Mouse (Mus musculus) heart, adult 11 months (tissue): ENCODE results near the gene Trim11.
"Not testable (repeated sequence)": the region's sequence is repeated elsewhere in the genome, so short reads cannot be mapped to it uniquely, and the experiment has no call there.

ENCODE experiments used
- DNase-seq: peaks from one replicate; pipeline ENCODE4 v3.0.0; 2022

The Trim11 gene

DNA sequence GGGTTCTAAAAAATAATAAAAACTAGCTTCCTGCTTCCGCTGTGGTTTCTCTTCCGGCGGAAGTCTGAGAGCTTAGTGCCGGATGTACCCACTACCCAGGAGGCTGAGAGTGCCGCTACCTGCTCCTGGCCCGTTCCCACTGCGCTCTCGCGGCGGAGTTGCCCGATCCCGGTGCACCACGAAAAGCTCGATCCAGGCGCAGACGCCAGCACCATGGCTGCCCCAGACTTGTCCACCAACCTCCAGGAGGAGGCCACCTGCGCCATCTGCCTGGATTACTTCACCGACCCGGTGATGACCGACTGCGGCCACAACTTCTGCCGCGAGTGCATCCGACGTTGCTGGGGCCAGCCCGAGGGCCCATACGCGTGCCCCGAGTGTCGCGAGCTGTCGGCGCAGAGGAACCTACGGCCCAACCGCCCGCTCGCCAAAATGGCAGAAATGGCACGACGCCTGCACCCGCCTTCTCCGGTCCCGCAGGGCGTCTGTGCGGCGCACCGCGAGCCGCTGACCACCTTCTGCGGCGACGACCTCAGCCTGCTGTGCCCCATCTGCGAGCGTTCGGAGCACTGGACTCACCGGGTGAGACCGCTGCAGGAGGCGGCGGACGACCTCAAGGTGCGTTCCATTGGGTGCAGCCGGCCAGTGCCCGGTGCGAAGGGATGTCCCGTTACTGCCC is at the start of gene Trim11:
Trim11 (plus strand) TSS at position 67 of the 679 bp plus-strand sequence.
- DNase-seq: peak; percentile 97

DNA sequence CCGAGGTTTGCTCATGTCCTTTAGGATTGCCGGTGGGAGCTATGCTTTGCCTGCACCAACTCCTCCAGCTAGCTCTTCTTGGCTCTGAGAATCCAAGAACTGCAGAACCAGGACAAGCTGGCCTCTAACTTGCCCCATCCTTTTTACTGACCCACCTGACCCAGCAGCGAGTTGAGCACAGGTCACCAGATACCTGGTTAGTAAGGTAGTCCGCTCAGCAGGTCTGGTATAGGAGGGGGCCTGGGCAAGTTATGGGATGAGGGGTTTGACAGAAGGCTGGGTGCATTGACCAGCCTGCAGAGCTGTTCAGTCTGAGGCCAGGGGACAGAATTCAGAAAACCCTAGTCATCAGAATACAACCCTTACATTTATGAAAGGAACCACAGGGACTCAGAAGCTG is 48.8 kb upstream of the Trim11 start:
- DNase-seq: peak; percentile 91

DNA sequence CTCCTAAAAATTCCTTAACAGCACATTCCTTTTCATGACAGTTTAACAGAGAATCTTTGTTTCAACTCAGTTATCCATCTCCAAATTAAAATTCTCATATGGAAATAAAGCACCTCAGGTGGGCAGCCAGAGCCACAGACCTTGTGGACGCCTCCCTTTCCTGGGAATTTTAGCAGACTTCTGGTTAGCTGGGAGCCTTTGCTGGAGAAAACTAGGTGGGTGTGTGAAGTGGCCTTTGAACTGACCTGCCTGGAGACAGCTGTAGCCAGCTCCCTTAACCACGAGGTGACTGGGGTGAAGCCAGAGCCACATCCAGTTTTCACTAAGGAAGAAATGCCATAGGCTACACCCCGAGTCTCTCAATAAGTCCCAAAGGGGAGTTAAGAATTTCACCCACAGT is 48.3 kb upstream of the Trim11 start:
- no peak for DNase-seq

DNA sequence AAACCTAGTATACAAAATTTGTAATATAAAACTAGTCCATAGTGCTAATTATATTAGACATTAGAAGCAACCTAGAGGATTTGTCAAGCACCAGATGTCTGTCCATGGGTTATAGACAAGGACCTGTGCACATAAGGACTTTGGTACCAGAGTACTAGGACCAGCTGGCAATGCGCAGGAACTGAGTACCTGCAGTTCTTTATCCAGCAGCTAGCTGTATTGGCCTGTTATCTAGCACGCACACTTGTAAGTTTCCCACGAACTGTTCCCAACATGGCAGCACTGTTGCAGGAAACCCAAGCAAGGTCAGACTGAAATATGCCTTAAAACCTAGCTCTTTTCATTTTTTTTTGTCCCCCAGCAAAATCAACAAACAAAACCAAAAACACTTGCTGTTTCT is 47.6 kb upstream of the Trim11 start:
- no peak for DNase-seq

DNA sequence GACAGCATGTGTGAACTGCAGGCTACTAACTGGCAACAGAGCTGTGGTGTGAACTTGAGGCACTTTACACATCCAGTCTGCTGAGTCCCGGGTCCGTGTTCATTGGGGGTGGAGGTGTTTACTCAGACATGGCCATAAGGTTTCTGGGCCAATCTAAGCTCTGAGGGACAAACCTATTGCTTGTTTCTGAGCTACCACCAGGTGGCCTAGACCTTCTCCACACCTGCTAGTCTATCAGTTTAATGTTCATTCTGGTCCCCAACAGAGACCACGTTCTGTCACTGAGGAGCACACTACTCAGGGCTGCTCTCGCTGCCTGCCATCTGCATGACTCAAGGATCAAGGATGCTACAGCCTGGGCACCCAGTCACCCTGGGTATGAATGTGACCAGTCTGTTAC is 46.3 kb upstream of the Trim11 start:
- DNase-seq: no peak

DNA sequence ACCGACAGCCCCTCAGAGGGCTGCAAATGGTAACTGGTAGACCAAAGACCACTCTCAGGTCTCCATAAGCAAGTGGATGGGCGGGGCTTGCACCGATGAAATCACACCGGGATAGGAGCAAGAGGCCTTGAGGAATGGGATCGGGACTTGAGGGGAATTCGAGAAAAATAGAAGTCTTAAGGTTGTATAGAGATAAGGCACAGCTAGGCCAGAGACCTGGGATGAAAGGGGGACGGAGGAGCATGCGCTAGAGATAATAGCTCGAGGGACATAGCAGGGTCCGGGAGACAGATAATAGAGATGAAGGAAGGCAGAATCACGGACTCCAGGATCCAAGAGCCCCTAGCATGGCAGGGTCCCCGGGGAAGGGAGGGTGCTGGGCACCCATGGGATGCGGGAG is 40.0 kb upstream of the Trim11 start:
- no peak for DNase-seq

DNA sequence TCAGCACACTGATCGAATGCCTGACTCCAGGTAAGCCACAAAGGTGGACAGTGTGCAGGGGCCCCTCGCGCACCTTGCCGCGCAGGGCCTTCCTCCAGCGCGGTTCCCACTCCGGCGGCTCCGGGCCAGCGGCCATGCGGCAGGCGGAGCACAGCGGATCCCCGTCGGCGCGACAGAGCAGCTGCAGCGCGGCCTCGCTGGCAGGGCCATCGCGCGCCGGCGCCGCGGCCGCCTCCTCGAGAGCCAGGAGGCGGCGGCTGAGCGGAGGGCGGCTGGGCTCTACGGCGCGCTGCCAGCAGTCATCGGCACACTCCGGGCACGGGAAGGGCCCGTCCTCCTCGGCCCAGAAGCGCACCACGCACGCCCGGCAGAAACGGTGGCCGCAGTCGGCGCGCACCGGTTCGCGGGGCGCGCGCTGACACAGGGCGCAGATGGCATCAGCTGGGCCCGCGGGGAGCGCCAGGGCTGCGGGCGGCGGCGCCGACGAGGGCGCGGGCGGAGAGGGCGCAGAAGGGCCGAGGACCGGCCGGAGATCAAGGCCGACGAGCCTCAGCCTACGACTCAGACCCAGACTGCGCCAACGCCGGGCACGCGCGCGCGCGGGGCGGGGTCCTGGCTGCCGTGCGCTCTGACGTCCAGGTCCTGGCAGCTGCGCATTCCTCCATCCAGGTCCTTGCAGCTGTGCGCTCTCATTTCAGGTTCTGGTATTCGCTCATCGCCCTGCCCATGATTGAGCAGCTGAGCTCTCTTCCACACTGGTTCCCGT is 39.4 kb upstream of the Trim11 start, which contains the start of gene Rnf187:
Rnf187 (minus strand) TSS at position 595 of the 766 bp plus-strand sequence.
- peak; percentile 99 for DNase-seq

DNA sequence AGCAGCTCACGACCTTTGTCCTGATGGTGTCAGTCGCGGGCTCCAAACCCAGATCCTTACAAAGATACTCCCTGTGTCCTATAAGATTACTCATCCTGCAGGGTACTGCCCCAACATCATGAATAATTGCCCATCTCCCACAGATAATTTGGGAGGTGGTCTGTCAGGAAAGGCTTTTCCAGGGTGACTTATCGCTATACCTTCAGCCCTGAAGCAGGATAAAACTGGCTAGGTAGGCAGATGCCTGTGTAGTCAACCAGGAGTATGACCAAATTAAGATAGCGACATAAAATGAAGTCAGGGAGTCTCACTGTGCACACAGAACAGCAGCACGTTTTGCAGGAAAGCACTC is 38.8 kb upstream of the Trim11 start:
- no peak for DNase-seq

DNA sequence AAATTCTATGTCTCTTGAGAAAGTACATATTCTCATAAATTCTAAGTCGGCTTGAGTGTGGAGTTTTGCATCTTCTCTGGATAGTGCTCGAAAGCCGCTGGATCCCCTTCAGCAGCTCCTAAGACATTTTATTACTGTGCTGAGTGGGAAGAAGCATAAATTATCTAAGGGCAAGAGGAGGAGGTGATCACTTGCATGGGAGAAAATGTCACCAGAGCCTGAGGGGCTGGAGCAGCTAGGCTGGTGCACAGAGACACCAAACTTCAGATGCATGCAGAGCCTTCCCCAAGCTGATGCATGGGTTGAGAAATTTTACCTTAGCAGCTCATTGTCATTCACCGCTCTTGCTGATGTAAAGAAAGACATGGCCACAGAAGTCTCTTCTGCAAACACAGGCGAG is 33.8 kb upstream of the Trim11 start:
- DNase-seq: peak; percentile 62

DNA sequence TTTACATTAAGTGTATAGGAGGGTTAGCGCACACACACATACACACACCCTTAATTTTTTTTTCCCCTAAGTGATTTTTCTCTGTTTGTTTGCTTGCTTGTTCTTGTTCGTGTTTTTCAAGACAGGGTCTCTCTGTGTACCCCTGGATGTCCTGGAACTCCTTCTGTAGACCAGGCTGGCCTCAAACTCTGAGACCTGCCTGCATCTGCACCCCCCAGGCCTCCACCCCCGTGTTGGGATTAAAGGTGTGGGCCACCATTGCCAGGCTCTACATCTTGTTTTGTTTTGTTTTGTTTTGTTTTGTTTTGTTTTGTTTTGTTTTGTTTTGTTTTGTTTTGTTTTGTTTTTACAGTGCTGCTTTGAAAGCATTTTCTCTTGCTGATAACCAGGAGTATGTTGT is 30.6 kb upstream of the Trim11 start:
- DNase-seq: no peak

DNA sequence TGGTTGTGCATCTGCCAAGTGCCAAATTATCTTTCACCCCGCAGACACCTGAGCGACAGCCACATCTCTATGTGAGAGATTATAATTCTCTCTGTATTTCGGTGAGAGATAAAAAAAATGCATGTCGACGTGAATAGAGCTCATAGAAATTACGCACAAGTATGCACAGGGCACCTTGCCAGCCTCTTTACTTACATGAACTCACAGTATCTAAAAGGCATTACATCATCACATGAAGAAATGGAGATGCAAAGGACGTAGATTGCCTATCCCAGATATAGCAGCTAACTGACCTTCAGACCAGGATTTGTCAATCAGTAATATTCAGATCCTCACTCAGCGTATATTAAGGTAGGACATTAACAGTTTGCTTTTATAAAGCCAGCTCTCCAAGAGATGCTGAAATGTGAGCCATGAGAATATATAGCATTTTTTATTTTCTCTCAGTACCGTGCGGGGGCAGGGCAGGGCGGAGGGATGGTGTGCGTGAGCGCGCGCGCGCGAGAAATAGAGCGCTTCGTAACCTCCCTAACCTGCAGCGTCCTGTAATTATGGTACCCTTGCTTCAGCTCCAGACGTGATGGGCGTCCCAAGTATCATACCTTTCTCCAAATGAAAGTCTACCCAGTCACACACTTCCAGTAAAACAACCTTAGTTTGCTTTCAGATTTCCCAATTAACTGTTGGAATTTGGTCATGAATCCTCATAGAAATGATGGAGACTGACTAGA is 29.9 kb upstream of the Trim11 start:
- DNase-seq: no peak

DNA sequence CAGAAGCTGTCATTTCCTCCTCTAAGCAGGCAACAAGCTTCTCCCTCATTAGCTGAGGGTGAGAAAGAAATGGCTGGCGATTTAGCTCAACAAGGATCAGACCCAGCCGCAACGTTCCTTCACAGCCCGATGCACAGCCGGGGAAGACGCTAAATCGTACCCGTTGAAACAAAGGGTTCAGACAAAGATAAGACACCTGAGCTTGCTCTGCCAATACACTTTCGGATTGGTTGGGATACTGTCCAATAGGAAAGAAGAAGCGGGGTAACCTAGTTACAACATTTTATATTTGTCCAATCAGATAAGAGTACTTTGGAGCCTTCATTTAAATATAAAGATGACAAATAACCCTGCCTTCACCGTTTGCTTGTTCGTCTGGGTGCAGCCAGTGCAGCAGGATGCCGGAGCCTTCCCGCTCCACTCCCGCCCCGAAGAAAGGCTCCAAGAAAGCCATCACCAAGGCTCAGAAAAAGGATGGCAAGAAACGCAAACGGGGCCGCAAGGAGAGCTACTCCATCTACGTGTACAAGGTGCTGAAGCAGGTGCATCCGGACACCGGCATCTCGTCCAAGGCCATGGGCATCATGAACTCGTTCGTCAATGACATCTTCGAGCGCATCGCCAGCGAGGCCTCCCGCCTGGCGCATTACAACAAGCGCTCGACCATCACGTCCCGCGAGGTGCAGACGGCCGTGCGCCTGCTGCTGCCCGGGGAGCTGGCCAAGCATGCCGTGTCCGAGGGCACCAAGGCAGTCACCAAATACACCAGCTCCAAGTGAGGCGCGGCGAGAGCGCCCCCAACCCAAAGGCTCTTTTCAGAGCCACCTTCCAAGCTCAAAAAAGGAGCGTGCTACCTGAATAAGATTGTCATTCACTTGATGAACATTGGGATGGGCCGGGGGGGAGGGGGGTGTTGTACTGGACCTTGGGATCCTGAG is 29.1 kb upstream of the Trim11 start, which contains the start of gene Hist3h2ba:
Hist3h2ba (plus strand) TSS at position 379 of the 938 bp plus-strand sequence.
- DNase-seq: peak; percentile 97

DNA sequence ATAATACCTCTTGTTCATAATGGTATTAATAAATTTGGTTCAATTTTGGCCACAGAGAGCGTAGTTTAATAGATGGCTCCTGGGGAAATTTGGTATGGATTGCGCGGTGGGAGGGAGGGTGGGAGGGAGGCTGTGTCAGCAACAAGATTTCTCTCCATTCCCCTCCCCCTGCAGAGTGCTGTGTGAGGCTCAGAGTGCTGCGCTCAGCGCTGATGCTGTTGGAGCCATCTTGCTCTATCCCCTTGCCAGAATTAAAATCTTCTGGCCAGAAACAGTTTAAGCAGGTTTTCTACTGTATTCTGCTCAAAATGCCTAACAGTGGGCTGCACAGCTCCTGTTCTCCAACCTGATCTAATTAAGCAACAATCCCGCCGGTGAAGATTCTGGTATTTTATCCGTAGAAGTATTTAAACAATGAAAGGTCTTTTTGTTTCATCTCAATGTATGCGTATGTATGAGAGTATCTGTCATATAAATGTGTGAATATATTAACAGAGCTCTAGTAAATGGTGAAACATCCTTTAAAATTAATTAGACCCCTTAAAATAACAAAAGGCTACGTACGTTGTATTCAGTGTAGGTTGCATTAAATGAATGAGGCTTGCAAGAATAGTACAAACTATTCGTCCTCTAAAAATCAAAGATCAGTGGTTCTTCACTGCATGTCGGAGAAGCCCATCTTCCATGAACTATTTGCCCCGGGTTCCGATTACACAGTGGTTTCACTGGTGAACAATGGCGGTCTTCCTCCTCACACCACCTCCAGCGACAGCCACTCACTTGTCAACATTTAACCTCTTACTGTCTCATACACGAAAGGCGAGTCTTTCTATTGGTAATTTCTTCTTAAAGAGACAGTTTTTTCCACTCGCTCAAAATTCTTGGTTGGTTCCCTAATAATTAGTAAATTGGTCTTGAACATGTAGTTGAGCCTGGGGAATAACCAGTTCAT is 28.1 kb upstream of the Trim11 start:
- no peak for DNase-seq

DNA sequence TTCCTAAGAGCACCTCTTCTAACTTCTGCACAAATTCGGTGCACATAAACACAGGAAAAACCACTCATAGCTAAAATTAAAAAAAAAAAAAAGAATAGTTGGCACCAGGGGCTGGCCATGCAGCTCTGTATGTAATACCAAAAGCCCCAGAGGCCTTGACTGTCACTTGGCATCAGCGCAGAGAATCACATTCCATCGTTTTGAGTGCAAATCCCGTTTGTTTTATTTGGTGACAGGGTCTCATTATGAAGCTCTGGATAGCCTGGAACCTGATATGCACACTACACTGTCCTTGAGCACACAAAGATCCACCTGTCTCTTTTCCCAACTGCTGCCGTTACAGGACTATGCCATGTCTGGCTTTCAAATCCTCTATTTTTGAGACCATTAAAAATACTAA is 26.7 kb upstream of the Trim11 start:
- DNase-seq: no peak

DNA sequence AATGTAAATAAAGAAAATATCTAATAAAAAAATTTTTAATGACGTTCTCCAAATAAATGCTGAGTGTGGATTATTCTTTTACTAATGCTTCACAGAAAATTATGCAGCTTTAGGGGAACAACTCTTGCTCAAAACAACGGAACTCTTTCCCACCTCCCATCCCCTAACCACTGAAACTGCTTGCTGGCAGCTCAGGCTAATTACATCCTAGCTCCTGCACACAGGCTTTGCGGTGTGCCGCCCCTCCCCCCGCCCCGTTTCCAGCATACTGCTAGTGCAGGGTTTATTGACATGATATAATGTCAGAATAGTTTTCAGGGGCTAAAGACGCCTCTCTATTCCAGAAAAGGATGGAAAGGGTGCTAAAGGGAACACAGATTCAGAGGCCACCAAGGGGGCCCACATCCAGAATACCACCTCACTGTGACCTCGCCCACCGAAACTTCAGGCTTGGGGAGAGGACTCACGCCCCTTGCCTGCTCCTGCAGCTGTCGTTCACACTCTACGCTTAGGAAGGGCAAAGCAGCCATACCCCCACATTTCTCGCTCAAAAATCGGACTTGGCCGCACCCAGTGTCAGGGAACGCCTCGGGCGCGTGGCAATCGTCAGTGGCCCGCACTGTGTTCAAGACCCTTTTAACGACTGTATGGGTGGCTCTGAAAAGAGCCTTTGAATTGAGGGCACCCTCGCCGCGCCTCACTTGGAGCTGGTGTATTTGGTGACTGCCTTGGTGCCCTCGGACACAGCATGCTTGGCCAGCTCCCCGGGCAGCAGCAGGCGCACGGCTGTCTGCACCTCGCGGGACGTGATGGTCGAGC is 24.3 kb upstream of the Trim11 start:
- DNase-seq: no peak

DNA sequence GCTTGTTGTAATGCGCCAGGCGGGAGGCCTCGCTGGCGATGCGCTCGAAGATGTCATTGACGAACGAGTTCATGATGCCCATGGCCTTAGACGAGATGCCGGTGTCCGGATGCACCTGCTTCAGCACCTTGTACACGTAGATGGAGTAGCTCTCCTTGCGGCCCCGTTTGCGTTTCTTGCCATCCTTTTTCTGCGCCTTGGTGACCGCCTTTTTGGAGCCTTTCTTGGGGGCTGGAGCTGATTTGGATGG is 23.8 kb upstream of the Trim11 start:
- DNase-seq: not testable (repeated sequence)

DNA sequence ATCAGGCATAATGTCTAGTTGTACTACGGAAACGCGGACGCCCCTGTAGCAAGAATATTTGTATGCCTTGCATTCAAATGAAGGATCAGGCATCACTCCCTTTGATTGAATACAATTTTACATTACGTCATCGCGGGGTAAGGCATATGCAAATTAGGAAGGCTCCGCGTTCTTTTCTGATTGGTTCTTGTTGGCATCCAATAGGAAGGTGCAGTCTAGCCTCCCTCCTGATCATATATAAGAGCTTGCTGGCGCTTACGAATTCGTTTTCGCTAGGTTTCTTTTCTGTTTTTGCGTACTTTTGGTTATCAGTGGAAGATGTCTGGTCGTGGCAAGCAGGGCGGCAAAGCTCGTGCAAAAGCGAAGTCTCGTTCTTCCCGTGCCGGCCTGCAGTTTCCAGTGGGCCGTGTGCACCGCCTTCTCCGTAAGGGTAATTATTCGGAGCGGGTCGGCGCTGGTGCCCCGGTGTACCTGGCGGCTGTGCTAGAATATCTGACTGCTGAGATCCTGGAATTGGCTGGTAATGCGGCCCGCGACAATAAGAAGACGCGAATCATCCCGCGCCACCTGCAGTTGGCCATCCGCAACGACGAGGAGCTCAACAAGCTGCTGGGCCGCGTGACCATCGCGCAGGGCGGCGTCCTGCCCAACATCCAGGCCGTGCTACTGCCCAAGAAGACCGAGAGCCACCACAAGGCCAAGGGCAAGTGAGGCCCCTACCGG is 23.3 kb upstream of the Trim11 start, which contains the start of the genes Hist3h2a and Trim17:
Hist3h2a (plus strand) TSS at position 266 of the 723 bp plus-strand sequence.
Trim17 (plus strand) TSS at position 266 of the 723 bp plus-strand sequence.
- DNase-seq: peak; percentile 99

DNA sequence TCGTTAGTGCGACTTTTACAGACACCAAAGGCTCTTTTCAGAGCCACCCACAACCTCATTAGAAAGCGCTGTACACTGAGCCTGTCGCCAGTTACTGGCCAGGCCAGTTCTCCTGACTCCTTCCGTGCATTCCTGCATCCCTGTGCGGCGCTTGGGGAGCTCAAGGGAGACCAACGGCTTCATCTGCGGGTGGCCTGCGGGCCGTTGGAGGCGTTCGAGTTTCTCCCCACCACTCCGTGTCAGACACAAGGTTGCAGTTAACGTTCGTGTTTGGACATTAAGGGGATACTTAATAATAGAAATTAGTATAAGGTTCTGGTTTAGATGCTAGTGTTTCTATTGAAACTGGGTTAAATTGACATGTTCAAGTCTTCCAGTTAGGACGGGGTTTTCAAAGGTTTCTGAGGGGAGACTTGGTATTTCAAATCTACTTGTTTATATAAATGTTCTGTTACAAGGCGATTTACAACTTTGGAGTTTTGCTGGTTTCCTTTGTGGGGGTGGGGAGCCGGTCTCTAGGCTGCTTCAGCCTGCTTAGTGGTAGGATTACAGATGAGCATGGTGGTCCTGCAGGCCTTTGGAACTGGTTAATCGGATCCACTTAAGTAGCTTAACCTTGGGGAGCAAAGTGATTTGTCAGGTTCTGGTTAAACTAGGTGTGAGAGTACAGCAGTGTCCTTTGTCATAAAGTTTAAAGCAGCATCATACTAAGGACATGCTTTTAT is 22.6 kb upstream of the Trim11 start:
- no peak for DNase-seq

DNA sequence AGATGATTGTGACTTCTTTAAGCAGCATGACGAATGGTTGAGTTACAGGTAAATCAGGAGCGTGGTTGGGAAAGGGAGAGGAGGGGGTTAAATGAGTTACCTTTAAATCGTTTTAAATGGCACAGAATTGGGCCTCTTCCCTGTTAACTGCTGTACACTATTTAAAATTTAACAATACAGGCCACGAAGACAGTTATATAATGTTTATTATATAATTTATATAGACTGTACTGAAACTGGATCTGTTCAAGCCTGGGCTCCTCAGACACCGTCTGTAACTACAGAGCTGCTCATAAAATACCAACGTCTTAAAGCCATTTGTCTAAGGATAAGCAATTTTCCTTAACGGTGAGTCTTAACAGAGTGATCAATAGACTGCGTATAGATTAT is 22.0 kb upstream of the Trim11 start:
- DNase-seq: peak; percentile 28
